Mouse (Mus musculus) layer of hippocampus, postnatal 36 days (tissue): ENCODE measurements around the gene Gnai3. TPM values are rescaled to one million over a fixed set of nuclear protein-coding genes. Genes with fewer than 3 reads are reported as not detected.

Source experiments
- DNase-seq, 2 experiments: peaks; one replicate each; pipeline ENCODE4 v3.0.0; 2022
- total RNA-seq, 2 experiments: library from RNA; stranded (reverse); gene quantifications; 2 replicates each; pipeline ENCODE4 v1.2.3; 2021

Gnai3 gene
- total RNA-seq, 2 experiments from 2014 or later: 32.4 to 32.9 TPM

DNA sequence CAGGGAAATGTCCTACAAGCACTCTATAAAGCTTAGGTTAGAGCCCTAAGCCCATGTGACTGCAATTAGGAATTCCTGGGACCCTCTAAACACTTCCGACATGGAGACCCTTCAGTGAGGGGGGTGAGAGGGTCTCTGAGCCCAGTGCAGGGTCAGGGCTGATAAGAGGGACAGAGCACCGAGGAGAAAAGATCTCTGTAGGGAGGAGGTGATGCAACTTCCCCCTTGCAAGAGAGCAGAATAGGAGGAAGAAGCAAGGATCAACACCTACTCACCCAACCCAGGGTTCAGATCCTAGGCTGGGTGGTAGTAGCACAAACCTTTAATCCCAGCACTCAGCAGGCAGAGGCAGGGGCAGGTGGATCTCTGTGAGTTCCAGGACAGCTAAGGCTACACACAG lies 62.8 kb downstream of the Gnai3 start:
- DNase-seq: no peak

DNA sequence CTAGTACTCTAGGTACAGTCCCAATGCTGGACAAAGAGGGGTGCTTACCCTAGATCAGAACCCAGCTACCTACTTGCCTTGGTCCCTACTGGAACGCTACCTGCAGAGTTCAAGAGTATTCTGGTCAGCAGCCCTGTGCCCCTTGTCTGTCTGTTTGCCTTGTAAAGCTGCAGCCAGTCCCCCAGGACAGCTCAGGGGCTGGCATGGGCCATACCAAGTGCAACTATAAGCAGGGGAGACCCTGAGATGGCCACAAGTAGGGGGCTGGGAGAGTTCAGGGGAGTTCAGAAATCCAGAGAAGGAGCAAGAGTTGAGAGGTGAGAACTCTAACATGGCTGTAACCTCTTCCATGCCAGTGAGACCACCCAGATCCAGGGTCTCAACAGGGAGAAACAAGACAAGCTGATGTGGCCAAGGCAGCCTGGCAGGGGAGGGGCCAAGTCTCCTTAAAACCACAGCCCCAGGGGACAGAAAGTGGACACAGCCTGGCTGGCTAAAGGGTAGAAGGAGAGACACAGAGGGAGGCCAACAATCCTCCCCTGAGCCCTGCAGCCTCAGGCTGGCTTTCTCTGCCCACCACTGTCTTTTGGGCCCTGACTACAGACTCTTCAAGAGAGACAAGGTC lies 63.6 kb downstream of the Gnai3 start:
- no peak for DNase-seq

DNA sequence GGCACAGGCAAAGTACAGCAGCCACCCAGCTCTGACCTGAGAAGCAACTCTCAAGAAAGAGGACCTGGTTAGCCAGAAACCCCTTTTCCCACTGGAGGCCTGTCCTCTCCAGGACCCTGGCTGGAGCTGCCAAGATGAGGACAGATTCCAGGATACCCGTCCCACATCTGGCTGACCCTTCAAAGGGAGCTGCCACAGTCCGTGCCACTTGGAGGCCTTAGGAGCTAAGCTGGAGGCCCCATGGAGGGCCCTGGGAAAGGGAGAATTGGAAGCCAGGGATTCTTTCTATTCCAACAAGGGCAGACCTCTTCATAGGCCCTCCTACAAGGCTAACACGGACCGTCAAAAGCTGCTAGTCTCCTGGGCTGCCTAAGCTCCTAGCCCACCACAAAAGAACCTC lies 64.3 kb downstream of the Gnai3 start:
- DNase-seq: no peak

DNA sequence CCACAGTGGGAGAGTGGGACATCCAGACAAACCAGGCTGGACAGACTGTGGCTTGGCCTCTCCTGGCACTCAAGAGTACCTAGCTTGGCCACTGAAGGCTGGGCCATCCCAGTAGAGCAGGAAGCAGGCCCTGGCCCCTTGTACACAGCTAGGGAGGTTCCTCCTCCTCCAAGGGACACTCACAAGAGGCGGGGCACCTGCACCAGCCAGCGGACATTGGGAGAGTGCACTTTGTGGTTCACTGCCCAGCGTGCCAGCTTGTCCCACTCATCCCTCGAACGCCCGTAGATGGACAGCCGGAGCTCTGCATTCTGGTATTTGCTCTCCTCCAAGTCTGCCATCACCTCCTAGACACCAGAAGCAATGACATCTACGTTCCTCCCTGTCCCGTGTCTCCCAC lies 69.1 kb downstream of the Gnai3 start:
- DNase-seq: no peak

DNA sequence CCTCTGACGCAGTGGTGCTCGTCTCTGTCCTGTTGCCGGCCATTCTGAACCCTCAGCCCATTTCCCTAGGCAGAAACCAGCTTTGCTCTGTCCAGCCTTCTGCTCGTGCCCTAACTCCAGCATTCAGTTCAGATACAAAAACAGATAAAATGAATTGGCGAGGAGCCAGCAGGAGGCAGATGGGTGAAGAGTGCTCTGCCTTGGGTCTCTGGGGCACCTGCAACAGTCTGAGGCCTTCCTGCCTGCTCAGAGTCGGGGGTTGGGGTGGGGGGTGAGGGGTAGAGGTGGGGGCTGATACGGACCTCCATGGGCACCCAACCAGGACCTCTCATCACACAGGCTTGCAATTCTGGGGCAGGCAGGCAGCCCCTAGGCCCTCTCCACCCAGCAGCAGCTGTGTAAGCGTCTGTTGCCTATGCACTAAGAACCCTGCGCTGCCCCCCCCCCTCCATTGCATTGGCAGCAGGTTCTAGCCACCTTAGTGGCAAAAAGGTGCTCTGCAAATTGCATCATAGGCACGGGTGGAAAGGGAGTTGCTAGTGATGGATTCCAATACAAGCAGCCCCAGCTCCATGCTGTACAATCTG lies 72.9 kb downstream of the Gnai3 start:
- DNase-seq: no peak

DNA sequence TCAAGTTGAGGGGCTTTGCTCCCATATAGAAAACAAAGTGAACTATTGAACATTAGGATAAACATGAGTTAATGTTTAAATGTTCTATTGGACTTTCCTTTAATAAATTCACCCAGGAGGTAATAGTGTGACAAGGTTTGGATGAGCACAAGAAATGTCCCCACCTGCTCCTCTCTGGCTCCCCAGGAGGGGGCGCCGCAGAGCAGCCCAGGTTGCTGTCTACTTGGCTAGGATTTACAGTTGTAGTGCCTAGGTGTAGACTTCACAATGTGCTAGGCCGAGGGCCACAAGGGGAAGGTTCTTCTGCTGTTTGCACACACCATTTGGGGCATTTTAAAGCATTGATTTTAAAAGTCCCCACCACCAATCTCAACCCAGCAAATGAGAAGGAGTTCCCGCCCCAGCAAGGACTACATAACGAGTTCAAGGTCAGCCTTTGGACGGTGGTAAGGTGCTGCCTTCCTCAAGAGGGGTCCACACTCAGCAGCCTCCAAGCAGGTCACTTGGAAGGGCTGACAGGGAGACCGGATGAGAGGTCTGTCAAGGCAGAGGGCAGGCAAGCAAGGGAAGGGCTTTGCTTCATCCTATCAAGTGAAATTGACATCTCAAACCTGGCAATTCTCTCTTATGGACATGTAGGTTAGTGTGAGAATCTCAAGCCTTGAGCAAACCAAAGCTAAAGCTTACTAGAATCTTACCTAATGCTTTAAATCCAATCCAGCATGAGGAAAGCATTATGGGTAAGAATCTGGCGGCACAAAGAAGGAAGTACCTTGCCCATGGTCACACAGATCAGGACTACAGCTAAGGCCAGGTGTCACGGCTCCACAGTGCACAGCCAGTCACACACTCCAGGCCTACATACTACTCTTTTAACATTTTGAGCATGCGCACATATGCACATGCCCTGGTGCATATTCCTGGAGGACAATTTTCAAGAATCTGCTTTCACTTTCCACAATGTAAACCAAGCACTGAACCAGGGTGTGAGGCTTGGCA lies 75.4 kb downstream of the Gnai3 start:
- DNase-seq: peak in 1 of 2 experiments; percentile 47

DNA sequence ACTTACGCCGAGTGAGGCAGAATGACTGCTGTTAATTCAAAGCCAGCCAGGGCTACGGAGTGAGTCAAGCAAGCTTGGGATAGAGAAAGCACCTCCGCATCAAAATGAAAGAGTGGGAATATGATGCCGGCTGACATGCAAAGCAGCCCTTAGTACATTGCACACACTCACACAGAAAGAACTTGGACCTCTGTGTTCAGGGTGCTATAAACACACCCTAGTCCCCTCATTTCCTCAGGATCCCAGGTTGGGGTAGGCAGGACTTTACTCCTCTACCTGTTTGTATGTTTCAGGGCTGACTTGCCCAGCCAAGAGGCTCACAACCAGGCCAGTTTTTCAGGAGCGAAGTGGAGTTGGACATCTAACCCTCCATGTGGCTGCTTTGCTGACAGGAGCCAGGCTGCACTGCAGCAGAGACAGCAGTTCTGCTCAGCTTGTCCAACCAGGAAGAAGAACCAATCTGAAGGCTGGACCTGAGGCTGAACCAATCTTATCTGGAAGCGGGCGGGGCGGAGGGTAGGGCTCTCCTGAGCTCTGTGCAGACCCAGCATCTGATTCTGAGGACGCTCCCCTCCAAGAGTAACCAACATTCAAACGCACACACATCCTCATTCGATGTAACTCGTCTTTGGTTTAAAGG lies 76.6 kb downstream of the Gnai3 start:
- DNase-seq: no peak

DNA sequence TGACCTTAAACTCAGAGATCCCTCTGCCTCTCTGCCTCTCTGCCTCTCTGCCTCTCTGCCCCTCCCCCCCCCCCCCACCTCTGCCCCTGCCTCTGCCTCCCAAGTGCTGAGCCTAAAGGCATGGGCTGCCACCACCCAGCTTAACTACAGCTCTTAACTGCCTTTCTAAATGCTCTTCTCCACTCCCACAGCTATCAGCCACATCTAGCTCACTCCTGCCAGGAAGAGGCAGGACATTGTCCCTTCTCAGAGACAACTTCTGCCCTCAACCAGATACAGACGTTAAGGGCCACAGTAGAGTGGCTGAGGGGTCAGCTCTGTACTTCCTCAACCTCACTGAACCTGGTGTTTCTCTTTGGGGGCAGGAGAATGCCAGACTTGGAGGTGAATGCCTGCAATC lies 77.1 kb downstream of the Gnai3 start:
- DNase-seq: no peak

DNA sequence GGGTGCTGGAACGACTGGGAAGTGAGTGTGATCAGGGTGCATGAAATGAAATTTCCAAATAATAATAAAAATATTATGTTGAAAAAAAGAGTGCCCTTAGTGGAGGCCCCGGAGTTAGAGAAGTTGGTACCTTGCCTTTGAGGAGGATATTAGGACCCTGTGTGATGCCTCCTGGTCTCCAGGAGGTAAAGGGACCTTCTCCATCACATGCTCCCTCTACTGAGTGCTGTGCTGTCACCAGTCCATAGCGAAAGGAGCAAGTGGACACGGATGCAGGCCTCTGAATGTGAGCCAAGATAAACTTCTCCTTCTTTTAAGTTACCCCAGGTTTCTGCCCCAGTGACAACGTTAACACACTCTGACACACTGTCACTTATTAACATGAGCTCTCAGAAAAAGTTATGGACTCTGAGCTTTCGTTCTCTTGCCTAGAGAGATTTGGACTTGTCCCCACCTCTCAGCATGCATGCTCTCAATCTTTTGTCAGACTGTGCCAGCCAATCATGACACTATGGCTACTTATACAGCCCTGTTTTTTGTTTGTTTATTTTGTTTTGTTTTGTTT lies 78.5 kb downstream of the Gnai3 start:
- DNase-seq: no peak

DNA sequence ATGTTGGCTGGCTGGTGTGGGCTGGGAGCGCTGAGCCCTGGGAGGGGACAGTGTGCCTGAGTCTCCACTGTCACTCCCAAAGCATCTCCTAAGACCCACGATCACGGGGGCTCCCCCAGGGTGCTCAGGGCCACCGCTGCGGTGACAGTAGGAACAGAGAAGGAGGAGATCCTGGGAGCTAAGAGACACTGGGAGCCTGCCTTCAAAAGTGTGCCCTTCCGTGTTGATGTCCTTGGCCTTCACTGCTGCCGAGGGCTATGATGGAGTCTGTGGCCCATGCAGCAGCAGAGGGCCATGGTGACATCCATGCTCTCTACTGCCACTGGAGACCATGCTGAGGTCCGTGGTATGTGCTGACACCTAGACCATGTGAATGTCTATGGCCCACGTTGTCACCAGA lies 80.4 kb downstream of the Gnai3 start:
- no peak for DNase-seq

DNA sequence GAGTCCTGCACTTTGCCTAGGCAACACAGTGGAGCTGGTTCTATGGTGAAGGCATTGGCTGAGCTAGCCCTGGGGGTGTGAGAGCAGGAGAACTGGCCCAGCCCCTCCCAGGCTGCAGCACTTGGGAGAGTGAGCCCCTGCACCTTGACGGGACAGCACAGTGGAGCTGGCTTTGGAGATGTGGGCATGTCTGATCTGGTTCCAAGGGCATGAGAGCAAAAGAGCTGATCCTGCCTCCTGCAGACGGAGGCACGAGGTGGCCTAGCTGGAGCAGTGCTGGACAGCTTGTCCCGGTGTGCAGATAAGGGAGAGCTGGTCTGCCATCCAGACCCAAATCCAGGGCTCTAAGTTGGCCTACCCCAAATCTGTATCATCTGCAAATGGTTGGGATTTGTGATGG lies 81.3 kb downstream of the Gnai3 start:
- DNase-seq: no peak

DNA sequence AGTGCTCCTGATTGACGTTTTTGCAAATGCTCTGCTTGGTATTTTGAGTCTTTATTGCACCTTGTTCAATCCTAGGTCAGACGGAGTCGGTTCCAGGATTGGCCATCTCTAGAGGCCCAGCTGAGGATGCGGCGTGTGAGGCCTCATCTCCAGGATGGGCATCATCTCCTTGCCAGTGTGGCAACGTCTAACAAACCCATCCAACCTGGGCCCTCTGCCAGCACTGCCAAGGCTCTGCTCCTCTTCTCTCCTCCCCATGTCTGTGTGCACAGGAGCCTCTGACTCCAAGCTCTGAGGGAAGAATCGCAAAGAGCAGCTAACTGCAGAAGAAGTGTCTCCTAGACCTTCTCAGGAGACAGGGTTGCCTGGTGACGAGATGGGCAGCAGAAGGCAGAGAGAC lies 83.3 kb downstream of the Gnai3 start:
- no peak for DNase-seq

DNA sequence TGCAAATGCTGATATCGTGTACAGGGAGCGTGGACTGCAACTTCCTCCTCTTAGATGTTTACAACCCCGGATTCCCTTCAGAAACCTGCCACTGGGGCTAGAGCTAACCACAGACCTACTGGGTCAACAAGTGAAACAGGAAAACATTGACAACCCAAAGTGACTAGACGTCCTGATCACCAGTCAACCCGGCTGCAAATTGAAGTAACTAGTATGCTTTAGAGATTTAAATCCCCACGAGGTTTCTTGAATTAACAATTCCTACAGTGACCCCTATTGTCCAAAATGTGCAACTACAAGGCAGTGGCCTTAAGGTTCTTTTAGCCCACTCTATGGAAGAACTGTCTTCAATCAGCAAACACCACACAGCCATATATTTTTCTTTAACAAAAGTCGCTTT lies 84.5 kb downstream of the Gnai3 start:
- DNase-seq: no peak

Other genes starting within 250 kb of the Gnai3 start
- gene Gstm7, start 214.3 kb downstream of the Gnai3 start, total RNA-seq: 100 to 1,000 TPM; 161 to 173 TPM
- 10 to 100 TPM; 15.0 to 16.0 TPM for gene Gstm6, start 202.4 kb downstream of the Gnai3 start, total RNA-seq
- not detected for gene Gstm3, start 176.9 kb downstream of the Gnai3 start, total RNA-seq
- gene Gstm2, start 159.7 kb downstream of the Gnai3 start, total RNA-seq: 1 to 10 TPM; 3.1 to 3.6 TPM
- 100 to 1,000 TPM; 311 to 336 TPM for gene Gstm1, start 128.2 kb downstream of the Gnai3 start, total RNA-seq
- gene Gstm4, start 101.3 kb downstream of the Gnai3 start, total RNA-seq: 10 to 100 TPM; 11.3 to 12.4 TPM
- 10 to 100 TPM; 74.2 to 76.2 TPM for gene Ampd2, start 59.5 kb downstream of the Gnai3 start, total RNA-seq
- gene Gnat2, start 53.4 kb downstream of the Gnai3 start, total RNA-seq: not detected
- gene Gpr61, start 8.7 kb upstream of the Gnai3 start, total RNA-seq: 10 to 100 TPM; 15.6 to 15.9 TPM
- 10 to 100 TPM; 65.0 to 69.0 TPM for gene Amigo1, start 40.2 kb upstream of the Gnai3 start, total RNA-seq
- gene Cyb561d1, start 55.1 kb upstream of the Gnai3 start, total RNA-seq: 10 to 100 TPM; 16.4 to 16.5 TPM
- gene Atxn7l2, start 64.8 kb upstream of the Gnai3 start, total RNA-seq: 10 to 100 TPM; 25.7 to 28.9 TPM
- 1 to 10 TPM; 2.0 to 2.3 TPM for gene Sypl2, start 80.5 kb upstream of the Gnai3 start, total RNA-seq
- 10 to 100 TPM; 70.9 to 81.1 TPM for gene Psma5, start 110.8 kb upstream of the Gnai3 start, total RNA-seq
- 100 to 1,000 TPM; 345 to 381 TPM for gene Sort1, start 137.9 kb upstream of the Gnai3 start, total RNA-seq
- gene Mybphl, start 218.8 kb upstream of the Gnai3 start, total RNA-seq: 1 to 10 TPM; 1.8 to 1.9 TPM
- 10 to 100 TPM; 18.4 TPM for gene Psrc1, start 237.7 kb upstream of the Gnai3 start, total RNA-seq